Mouse (Mus musculus) cortical plate, adult 2 months (tissue): Measurements from ENCODE around the gene Gm20852. TPM values are rescaled to one million over a fixed set of nuclear protein-coding genes. Genes with fewer than 3 reads are reported as not detected.
"Not testable (repeated sequence)": the region's sequence is repeated elsewhere in the genome, so short reads cannot be mapped to it uniquely, and the experiment has no call there.

ENCODE experiments used
- H3K27ac ChIP-seq: fragments of 200-500 bp; 2 replicates; pipeline ENCODE4 v1.5.1; 2012; ENCODE audit warnings: low read length, control low read depth, inconsistent platforms; ENCODE audit not compliant: insufficient read depth
- H3K4me1 ChIP-seq: fragments of 200-500 bp; 2 replicates; pipeline ENCODE4 v1.6.1; 2011; ENCODE audit warnings: low read length; ENCODE audit not compliant: control insufficient read depth, insufficient read depth
- H3K4me3 ChIP-seq: fragments of 200-500 bp; 2 replicates; pipeline ENCODE4 v1.5.1; 2011; ENCODE audit warnings: mild to moderate bottlenecking, low read length, control low read depth; ENCODE audit not compliant: insufficient read depth
- polyA plus RNA-seq: library from polyadenylated mRNA; depleted of rRNA; stranded (reverse); fragments of >200 nt; gene quantifications from 2 replicates; pipeline ENCODE4 v1.2.3, GENCODE M21; 2012; rRNA removed

The Gm20852 gene
- polyA plus RNA-seq = not detected in 2 replicates

- not testable (repeated sequence) for H3K4me3 ChIP-seq, H3K27ac ChIP-seq, H3K4me1 ChIP-seq
These were observed at the start of gene Gm20852 for GRCm38 (mm10) chrY:66742023-66742422. Gene Gm20852 (minus strand): TSS chrY:66742123.
